Mouse (Mus musculus) hindbrain, embryonic 15.5 days (tissue): Measurements from ENCODE around the gene Asb7. TPM values are rescaled to one million over a fixed set of nuclear protein-coding genes. Genes with fewer than 3 reads are reported as not detected.

Experiments used
- ATAC-seq: fragments of 200-750 bp; cut with Nextera tagmentation; 2 replicates; pipeline ENCODE4 v1.8.0; 2017; ENCODE audit warnings: low read depth, moderate number of reproducible peaks, moderate TSS enrichment; ENCODE audit not compliant: low FRiP score
- H3K27ac ChIP-seq: fragments of 300-500 bp; sonication (generic); replicated peaks from 2 replicates; pipeline ENCODE4 v1.5.1; 2015; ENCODE audit warnings: mild to moderate bottlenecking, inconsistent platforms
- H3K27me3 ChIP-seq: fragments of 300-500 bp; sonication (generic); 2 replicates; pipeline ENCODE4 v1.6.1; 2015; ENCODE audit warnings: control low read depth, inconsistent platforms
- H3K36me3 ChIP-seq: fragments of 300-500 bp; sonication (generic); 2 replicates; pipeline ENCODE4 v1.6.1; 2015; ENCODE audit warnings: control low read depth, inconsistent platforms
- H3K4me1 ChIP-seq: fragments of 300-500 bp; sonication (generic); replicated peaks from 2 replicates; pipeline ENCODE4 v1.6.1; 2015; ENCODE audit warnings: control low read depth, inconsistent platforms
- H3K4me2 ChIP-seq: fragments of 300-500 bp; sonication (generic); 2 replicates; pipeline ENCODE4 v1.6.1; 2015; ENCODE audit warnings: moderate library complexity, mild to moderate bottlenecking, inconsistent platforms
- H3K4me3 ChIP-seq: fragments of 300-500 bp; sonication (generic); 2 replicates; pipeline ENCODE4 v1.5.1; 2015; ENCODE audit warnings: mild to moderate bottlenecking, inconsistent platforms
- H3K9ac ChIP-seq: fragments of 300-500 bp; sonication (generic); 2 replicates; pipeline ENCODE4 v1.6.1; 2015; ENCODE audit warnings: inconsistent platforms
- H3K9me3 ChIP-seq: fragments of 300-500 bp; sonication (generic); 2 replicates; pipeline ENCODE4 v1.6.1; 2016; ENCODE audit warnings: control low read depth, inconsistent platforms
- WGBS: fragments of 180-500 bp; shearing (Covaris S2); methylation state at CpG from one replicate; pipeline ENCODE4 v1.1.7; 2015; 5-methylcytosine and 5-hydroxymethylcytosine counted together
- polyA plus RNA-seq: library from polyadenylated mRNA; unstranded; fragments of >200 nt; fragmentation: Nextera tagmentation; extraction: Ambion mirVana; gene quantifications from 2 replicates; pipeline ENCODE4 v1.2.1, GENCODE M21; 2015

Gene Asb7
- polyA plus RNA-seq, 1 experiment from 2014 or later: 16.6 TPM

DNA sequence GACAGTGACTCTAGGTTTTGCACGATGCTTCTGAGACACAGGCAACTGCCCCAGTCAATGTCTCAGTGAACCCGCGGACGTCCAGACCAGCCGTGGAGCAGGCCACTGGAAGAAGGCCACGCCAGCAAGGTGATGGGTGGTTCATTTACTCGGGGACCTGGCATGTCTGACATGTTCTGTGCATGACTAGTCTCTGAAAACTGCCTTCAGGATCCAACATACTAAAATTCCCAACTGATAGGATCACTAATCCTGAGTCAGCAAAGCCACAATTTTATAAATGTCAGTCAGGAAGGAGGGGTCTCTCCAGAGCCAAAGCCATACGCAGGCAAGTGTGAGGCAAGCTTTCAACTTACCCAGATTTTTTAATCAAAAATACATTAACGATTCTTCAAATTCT, 35.8 kb downstream of the Asb7 start:
- no peaks in the 10 kb centered on the region for H3K27me3 ChIP-seq
- H3K27ac ChIP-seq: no peak overlapping the region
- H3K9ac ChIP-seq: no peak overlapping the region
- no peak overlapping the region for H3K4me3 ChIP-seq
- peaks cover 1% of the 10 kb centered on the region for H3K36me3 ChIP-seq
- no peak overlapping the region for H3K4me2 ChIP-seq
- H3K4me1 ChIP-seq: no peaks in the 10 kb centered on the region
- no peaks in the 10 kb centered on the region for H3K9me3 ChIP-seq
- no peak for ATAC-seq
- WGBS: 88% methylated on average over 9 of the region's 9 CpGs

DNA sequence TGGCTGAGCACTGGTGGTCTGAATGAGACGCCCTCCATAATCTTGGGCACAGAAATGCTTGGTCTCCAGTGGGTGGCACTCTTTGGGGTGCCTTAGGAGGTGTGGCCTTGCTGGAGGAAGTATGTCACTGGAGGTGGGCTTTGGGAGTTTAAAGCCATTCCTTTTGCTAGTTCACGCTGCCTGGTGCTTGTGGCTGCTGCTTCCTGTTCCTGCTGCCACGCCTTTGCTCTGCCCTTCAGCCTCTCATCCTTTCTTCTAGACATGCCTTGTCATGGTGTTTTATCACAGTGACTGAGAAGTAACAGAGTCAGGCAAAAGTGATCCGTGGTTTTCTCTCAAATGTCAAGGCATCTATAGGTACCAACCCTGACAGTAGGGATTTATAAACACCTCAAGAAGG, 37.2 kb downstream of the Asb7 start:
- Histone ChIP-seq H3K4me2 (no peak overlapping the region), H3K27me3 (no peaks in the 10 kb centered on the region), H3K9me3 (no peaks in the 10 kb centered on the region), H3K27ac (no peak overlapping the region), H3K4me1 (no peaks in the 10 kb centered on the region), H3K9ac (no peak overlapping the region), H3K36me3 (no peaks in the 10 kb centered on the region; the same call in 1 of the 2 replicates), H3K4me3 (no peak overlapping the region)
- 95% methylated on average over 4 of the region's 4 CpGs for WGBS
- no peak for ATAC-seq

- no peak for ATAC-seq
- H3K9ac ChIP-seq: no peak overlapping the region
- no peaks in the 10 kb centered on the region for H3K4me1 ChIP-seq
- peaks cover 2% of the 10 kb centered on the region; the same call in 1 of the 2 replicates for H3K36me3 ChIP-seq
- WGBS: 79% methylated on average over 5 of the region's 5 CpGs
- H3K4me3 ChIP-seq: no peak overlapping the region
- H3K27ac ChIP-seq: no peak overlapping the region
- H3K27me3 ChIP-seq: no peaks in the 10 kb centered on the region
- H3K4me2 ChIP-seq: no peak overlapping the region
- H3K9me3 ChIP-seq: no peaks in the 10 kb centered on the region
Measured at GRCm38 (mm10) chr7:66650883-66651282, 38.5 kb downstream of the Asb7 start.

DNA sequence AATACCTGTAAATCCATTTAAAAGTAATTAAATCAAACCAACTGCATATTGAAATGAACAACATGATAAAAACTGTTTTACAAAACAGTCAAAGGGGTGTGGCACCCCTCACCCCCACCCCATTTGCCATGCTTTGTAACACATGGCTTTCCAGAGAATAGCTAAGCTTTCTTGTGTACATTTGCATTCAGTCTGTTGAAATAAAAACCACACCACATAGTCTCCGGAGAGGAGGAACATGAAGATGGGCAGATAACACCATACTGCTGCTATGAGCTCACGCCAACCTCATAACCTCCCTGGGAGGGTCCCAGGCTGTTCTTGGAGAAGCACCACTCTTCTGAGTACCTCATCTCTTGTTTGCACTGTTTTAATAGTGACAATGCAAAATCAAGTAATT, 40.2 kb downstream of the Asb7 start:
- Histone ChIP-seq H3K9ac (no peak overlapping the region), H3K4me1 (no peaks in the 10 kb centered on the region), H3K4me2 (no peak overlapping the region), H3K27ac (no peak overlapping the region), H3K36me3 (0 out of 2 replicates have a peak, but pooled peaks cover 2% of the 10 kb centered on the region), H3K9me3 (no peaks in the 10 kb centered on the region), H3K27me3 (no peaks in the 10 kb centered on the region), H3K4me3 (no peak overlapping the region)
- WGBS: 85% methylated on average over 2 of the region's 2 CpGs
- no peak for ATAC-seq

GRCm38 (mm10) chr7:66645736-66646135, 43.7 kb downstream of the Asb7 start:
- peaks cover 8% of the 10 kb centered on the region; the same call in 1 of the 2 replicates for H3K36me3 ChIP-seq
- no peaks in the 10 kb centered on the region for H3K4me1 ChIP-seq
- no peak overlapping the region for H3K4me2 ChIP-seq
- H3K4me3 ChIP-seq: no peak overlapping the region
- H3K27ac ChIP-seq: no peak overlapping the region
- WGBS: 97% methylated on average over 2 of the region's 2 CpGs
- no peak for ATAC-seq
- no peaks in the 10 kb centered on the region for H3K27me3 ChIP-seq
- H3K9me3 ChIP-seq: no peaks in the 10 kb centered on the region
- no peak overlapping the region for H3K9ac ChIP-seq

DNA sequence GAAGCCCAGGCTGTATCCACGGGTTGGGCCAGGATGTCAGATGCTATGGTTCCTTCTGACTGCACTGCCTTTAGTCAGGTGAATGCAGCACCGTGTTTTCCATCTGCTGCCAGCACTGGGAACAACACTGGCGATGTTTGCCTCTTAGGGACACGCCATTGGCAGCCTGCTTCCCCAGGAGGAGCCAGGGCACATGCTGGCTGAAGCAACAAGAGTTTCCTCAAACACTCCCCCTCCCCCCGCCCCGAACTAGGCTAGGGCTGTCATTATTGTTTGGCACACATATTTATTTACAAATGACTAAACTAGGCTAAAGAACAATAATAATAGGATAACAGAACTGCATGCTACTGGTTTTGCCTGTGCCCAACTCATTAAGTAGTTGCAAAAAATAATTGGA, 56.0 kb downstream of the Asb7 start:
- H3K36me3 ChIP-seq: no peaks in the 10 kb centered on the region
- WGBS: 72% methylated on average over 6 of the region's 6 CpGs
- no peak for ATAC-seq

DNA sequence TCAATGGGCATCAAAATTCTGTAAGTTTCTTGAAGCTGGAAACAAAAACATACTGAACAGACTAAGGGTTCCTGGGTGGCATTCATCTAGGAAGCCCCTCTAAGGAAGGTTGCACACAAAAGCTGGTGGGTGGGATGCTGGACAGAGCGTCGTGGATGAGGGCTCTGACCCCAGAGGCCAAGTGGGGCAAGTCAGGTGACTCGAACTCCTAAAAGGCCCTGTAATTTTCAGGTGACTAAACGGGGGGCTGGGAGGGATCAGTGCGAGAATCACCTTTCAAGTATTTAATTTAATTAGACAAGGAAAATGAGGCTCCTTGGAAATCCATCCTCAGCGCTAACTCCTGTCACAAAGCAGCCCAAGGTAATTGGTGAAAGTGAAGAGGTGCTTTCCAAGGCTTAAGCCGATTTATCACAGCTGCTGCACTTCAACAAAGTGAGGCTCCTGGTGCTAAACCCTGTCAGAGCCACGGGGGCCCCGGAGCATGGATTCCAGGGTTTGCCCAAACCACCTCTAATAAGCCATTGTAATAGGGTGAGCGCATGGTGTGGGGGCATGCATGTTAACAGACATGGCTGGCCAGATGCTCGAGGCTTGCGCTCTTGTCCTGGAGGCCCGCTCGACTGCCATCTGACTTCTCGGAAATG, 59.1 kb downstream of the Asb7 start:
- no peak overlapping the region for H3K9ac ChIP-seq
- no peaks in the 10 kb centered on the region for H3K9me3 ChIP-seq
- no peak overlapping the region for H3K4me3 ChIP-seq
- H3K36me3 ChIP-seq: no peaks in the 10 kb centered on the region
- H3K4me2 ChIP-seq: no peak overlapping the region
- no peaks in the 10 kb centered on the region for H3K27me3 ChIP-seq
- no peaks in the 10 kb centered on the region for H3K4me1 ChIP-seq
- WGBS: 71% methylated on average over 15 of the region's 15 CpGs
- ATAC-seq: no peak
- no peak overlapping the region for H3K27ac ChIP-seq

More for the DNA sequence above, 56.0 kb downstream of the Asb7 start:
- Histone ChIP-seq H3K4me1 (no peaks in the 10 kb centered on the region), H3K4me2 (no peak overlapping the region), H3K9me3 (no peaks in the 10 kb centered on the region), H3K4me3 (no peak overlapping the region), H3K27me3 (no peaks in the 10 kb centered on the region), H3K9ac (no peak overlapping the region), H3K27ac (no peak overlapping the region)

GRCm38 (mm10) chr7:66629419-66629818, 60.0 kb downstream of the Asb7 start:
- H3K4me2 ChIP-seq: no peak overlapping the region

GRCm38 (mm10) chr7:66623436-66623835, 66.0 kb downstream of the Asb7 start:
- H3K4me3 ChIP-seq: no peak overlapping the region
- no peak overlapping the region for H3K4me2 ChIP-seq
- H3K4me1 ChIP-seq: no peaks in the 10 kb centered on the region
- no peaks in the 10 kb centered on the region for H3K27me3 ChIP-seq
- no peak for ATAC-seq
- H3K9ac ChIP-seq: no peak overlapping the region
- H3K27ac ChIP-seq: no peak overlapping the region
- no peaks in the 10 kb centered on the region for H3K9me3 ChIP-seq
- no peaks in the 10 kb centered on the region for H3K36me3 ChIP-seq
- WGBS: 81% methylated on average over 3 of the region's 3 CpGs

More at GRCm38 (mm10) chr7:66629419-66629818, 60.0 kb downstream of the Asb7 start:
- 59% methylated on average over 4 of the region's 4 CpGs for WGBS
- Histone ChIP-seq H3K27ac (no peak overlapping the region), H3K9me3 (no peaks in the 10 kb centered on the region), H3K4me1 (no peaks in the 10 kb centered on the region), H3K9ac (no peak overlapping the region), H3K4me3 (no peak overlapping the region), H3K27me3 (no peaks in the 10 kb centered on the region), H3K36me3 (no peaks in the 10 kb centered on the region)
- ATAC-seq: no peak

DNA sequence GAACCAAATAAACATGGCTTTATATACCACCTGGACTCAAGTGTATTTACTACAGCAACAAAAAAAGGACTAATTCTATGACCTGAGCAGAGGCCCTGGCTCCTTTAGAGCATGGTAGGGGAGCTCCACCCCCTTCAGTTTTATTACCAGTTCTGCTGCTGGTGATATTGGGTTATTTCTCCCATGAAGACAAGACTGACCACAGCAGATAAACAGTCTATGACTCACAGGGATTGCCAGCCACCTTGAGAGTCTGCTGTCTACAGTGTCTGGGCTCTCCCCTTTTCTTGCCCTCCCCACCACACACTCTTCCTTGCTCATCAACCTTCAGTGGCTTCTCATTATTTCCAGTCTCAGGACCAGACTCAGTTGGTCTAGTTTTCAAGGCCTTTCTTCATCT, 87.5 kb downstream of the Asb7 start:
- H3K9ac ChIP-seq: no peak overlapping the region
- H3K4me3 ChIP-seq: no peak overlapping the region
- no peaks in the 10 kb centered on the region for H3K36me3 ChIP-seq
- no peaks in the 10 kb centered on the region for H3K9me3 ChIP-seq
- no peak for ATAC-seq
- H3K27ac ChIP-seq: no peak overlapping the region
- H3K4me2 ChIP-seq: no peak overlapping the region
- H3K4me1 ChIP-seq: no peaks in the 10 kb centered on the region
- H3K27me3 ChIP-seq: no peaks in the 10 kb centered on the region

GRCm38 (mm10) chr7:66600622-66601610, 88.5 kb downstream of the Asb7 start:
- H3K36me3 ChIP-seq: no peaks in the 10 kb centered on the region
- H3K4me1 ChIP-seq: no peaks in the 10 kb centered on the region
- no peak overlapping the region for H3K4me3 ChIP-seq
- ATAC-seq: no peak
- no peaks in the 10 kb centered on the region for H3K9me3 ChIP-seq
- no peak overlapping the region for H3K27ac ChIP-seq
- H3K27me3 ChIP-seq: no peaks in the 10 kb centered on the region
- 86% methylated on average over 12 of the region's 12 CpGs for WGBS
- no peak overlapping the region for H3K9ac ChIP-seq
- H3K4me2 ChIP-seq: no peak overlapping the region

DNA sequence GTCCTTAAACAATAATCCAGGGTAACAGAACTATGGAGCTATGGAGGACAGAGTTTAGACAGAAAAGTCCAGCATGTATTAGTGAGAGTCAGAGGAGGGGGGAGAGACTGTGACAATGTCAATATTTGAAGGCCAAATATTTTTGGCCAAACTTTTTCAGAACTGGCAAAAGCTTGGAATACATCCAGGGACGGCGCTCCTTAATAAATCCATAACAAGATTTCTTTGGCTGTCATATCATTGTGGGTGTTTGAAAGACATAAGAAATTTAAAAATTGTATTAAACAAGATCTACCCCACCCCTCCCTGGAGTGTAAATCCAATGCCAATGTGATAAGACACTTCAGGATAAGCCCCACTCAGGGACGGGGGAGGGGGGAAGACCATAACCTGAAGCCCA, 89.3 kb downstream of the Asb7 start:
- Histone ChIP-seq H3K27me3 (no peaks in the 10 kb centered on the region), H3K4me1 (no peaks in the 10 kb centered on the region), H3K4me3 (no peak overlapping the region), H3K9ac (no peak overlapping the region), H3K9me3 (no peaks in the 10 kb centered on the region), H3K4me2 (no peak overlapping the region), H3K36me3 (no peaks in the 10 kb centered on the region), H3K27ac (no peak overlapping the region)
- WGBS: 87% methylated on average over 3 of the region's 3 CpGs
- ATAC-seq: no peak
